Mouse (Mus musculus) cerebellum, postnatal 10 days (tissue): Measurements from ENCODE around the gene Sec24c.
"Not testable (repeated sequence)": the region's sequence is repeated elsewhere in the genome, so short reads cannot be mapped to it uniquely, and the experiment has no call there.

Source experiments
- DNase-seq, 2 experiments: peaks; one replicate each; pipeline ENCODE4 v3.0.0; 2021; ENCODE audit warnings: mixed read lengths in 2 of 2

Sec24c gene

GRCm38 (mm10) chr14:20700362-20700761 is 26.3 kb downstream of the Sec24c start:
- no peak for DNase-seq

GRCm38 (mm10) chr14:20701554-20701953 is 27.4 kb downstream of the Sec24c start:
- DNase-seq: no peak

GRCm38 (mm10) chr14:20702096-20702740 is 28.1 kb downstream of the Sec24c start:
- DNase-seq: no peak

- peak; percentile 96 to 97 for DNase-seq
Observed at GRCm38 (mm10) chr14:20702741-20703381, 28.8 kb downstream of the Sec24c start, which contains the start of gene Chchd1. TSS of gene Chchd1 (plus strand) at chr14:20703006.

- DNase-seq: not testable (repeated sequence)
Observed at GRCm38 (mm10) chr14:20703461-20703860, 29.4 kb downstream of the Sec24c start.

- peak; percentile 93 for DNase-seq
Observed at GRCm38 (mm10) chr14:20707201-20708190, 33.4 kb downstream of the Sec24c start, which contains the start of gene Zswim8. TSS of gene Zswim8 (plus strand) at chr14:20707552.

GRCm38 (mm10) chr14:20708239-20708638 is 34.1 kb downstream of the Sec24c start:
- no peak for DNase-seq

GRCm38 (mm10) chr14:20713832-20714231 is 39.7 kb downstream of the Sec24c start:
- DNase-seq: no peak

GRCm38 (mm10) chr14:20718443-20718842 is 44.3 kb downstream of the Sec24c start:
- no peak for DNase-seq

- no peak for DNase-seq
Observed at GRCm38 (mm10) chr14:20719767-20720166, 45.7 kb downstream of the Sec24c start.

GRCm38 (mm10) chr14:20721371-20721770 is 47.3 kb downstream of the Sec24c start:
- no peak for DNase-seq

GRCm38 (mm10) chr14:20723006-20723405 is 48.9 kb downstream of the Sec24c start:
- DNase-seq: peak in 1 of 2 experiments; percentile 8

GRCm38 (mm10) chr14:20724043-20724442 is 49.9 kb downstream of the Sec24c start:
- DNase-seq: peak; percentile 84 to 87

- no peak for DNase-seq
Observed at GRCm38 (mm10) chr14:20725660-20726339, 51.7 kb downstream of the Sec24c start.

- no peak for DNase-seq
Observed at GRCm38 (mm10) chr14:20729871-20730270, 55.8 kb downstream of the Sec24c start.

GRCm38 (mm10) chr14:20730853-20731602 is 56.9 kb downstream of the Sec24c start:
- DNase-seq: no peak

GRCm38 (mm10) chr14:20733041-20733951 is 59.2 kb downstream of the Sec24c start:
- DNase-seq: no peak

- DNase-seq: peak; percentile 93 to 95
Observed at GRCm38 (mm10) chr14:20733952-20734774, 60.1 kb downstream of the Sec24c start, which contains the start of gene Ndst2. TSS of gene Ndst2 (minus strand) at chr14:20734562.

GRCm38 (mm10) chr14:20735052-20735451 is 60.9 kb downstream of the Sec24c start:
- DNase-seq: no peak
